Mouse (Mus musculus): ENCODE measurements around the gene Usp50. TPM values are rescaled to one million over a fixed set of nuclear protein-coding genes. Genes with fewer than 3 reads are reported as not detected.

The Usp50 gene
- polyA plus RNA-seq, 1 experiment from 2014 or later: 2.0 TPM

- WGBS: 84% methylated on average over 6 of the region's 6 CpGs
- no peaks in the 10 kb centered on the region for H3K9me3 ChIP-seq
- H3K4me1 ChIP-seq: no peaks in the 10 kb centered on the region
- no peak overlapping the region for H3K4me3 ChIP-seq
- H3K9ac ChIP-seq: no peak overlapping the region
- peaks cover 70% of the 10 kb centered on the region for H3K36me3 ChIP-seq
- H3K27me3 ChIP-seq: no peaks in the 10 kb centered on the region
- H3K4me2 ChIP-seq: no peak overlapping the region
- no peak for ATAC-seq (ENCODE audit: insufficient number of reproducible peaks, low FRiP score, low TSS enrichment, low read depth)
- H3K27ac ChIP-seq: no peak overlapping the region
Measured at GRCm38 (mm10) chr2:126735339-126736073, 47.8 kb downstream of the Usp50 start.

GRCm38 (mm10) chr2:126730502-126730901, 52.8 kb downstream of the Usp50 start:
- no peak overlapping the region for H3K27ac ChIP-seq
- no peak overlapping the region for H3K9ac ChIP-seq
- ATAC-seq (ENCODE audit: insufficient number of reproducible peaks, low FRiP score, low TSS enrichment, low read depth): no peak
- H3K4me1 ChIP-seq: no peaks in the 10 kb centered on the region
- no peak overlapping the region for H3K4me2 ChIP-seq
- peaks cover 60% of the 10 kb centered on the region for H3K36me3 ChIP-seq
- H3K27me3 ChIP-seq: no peaks in the 10 kb centered on the region
- 86% methylated on average over 2 of the region's 2 CpGs for WGBS
- H3K4me3 ChIP-seq: no peak overlapping the region
- no peaks in the 10 kb centered on the region for H3K9me3 ChIP-seq

DNA sequence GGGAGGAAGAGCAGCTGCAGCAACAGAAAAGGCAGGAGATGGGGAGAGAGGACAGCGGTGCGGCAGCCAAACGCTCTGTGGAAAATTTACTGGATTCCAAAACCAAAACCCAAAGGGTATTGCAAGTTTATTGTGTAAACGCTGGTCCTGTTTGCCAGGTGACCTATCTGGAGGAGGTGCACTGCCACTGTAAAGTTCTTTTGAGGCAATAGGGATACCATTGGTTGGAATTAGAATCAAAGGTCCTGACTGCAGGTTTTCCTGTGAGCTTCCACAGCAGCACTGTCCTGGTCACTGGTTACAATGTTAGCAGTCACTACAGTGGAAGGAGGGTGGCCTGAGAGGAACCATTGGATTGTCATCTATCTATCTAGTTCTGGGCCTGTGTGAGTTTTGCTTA, 54.1 kb downstream of the Usp50 start:
- WGBS: 91% methylated on average over 4 of the region's 4 CpGs
- H3K4me1 ChIP-seq: no peaks in the 10 kb centered on the region
- ATAC-seq (ENCODE audit: insufficient number of reproducible peaks, low FRiP score, low TSS enrichment, low read depth): no peak

DNA sequence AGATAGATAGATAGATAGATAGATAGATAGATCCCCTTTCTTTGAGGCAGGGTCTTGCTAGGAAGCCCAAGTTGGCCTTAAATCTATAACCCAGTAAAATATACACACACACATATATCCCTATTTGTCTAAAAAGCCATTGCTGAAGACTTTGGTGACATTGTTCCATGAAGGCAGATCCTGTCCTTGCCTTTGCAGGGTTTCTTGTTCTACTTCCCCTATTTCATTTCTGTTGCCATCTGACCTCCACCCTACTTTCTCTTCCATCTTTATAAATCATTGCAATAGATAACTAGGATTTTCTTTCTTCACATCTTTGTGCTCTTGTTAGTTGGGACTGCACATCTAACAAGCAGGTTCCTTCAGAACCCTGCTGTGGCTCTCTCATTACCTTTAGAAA, 70.3 kb downstream of the Usp50 start:
- Histone ChIP-seq H3K9ac (no peak overlapping the region), H3K4me1 (peaks cover 5% of the 10 kb centered on the region; the same call in 1 of the 2 replicates), H3K9me3 (no peaks in the 10 kb centered on the region), H3K4me3 (no peak overlapping the region), H3K27ac (no peak overlapping the region), H3K36me3 (peaks cover 10% of the 10 kb centered on the region; the same call in 1 of the 2 replicates), H3K27me3 (no peaks in the 10 kb centered on the region), H3K4me2 (no peak overlapping the region)
- ATAC-seq (ENCODE audit: insufficient number of reproducible peaks, low FRiP score, low TSS enrichment, low read depth): no peak

More for the DNA sequence above, 54.1 kb downstream of the Usp50 start:
- H3K9me3 ChIP-seq: no peaks in the 10 kb centered on the region
- no peak overlapping the region for H3K4me2 ChIP-seq
- H3K4me3 ChIP-seq: no peak overlapping the region
- no peak overlapping the region for H3K9ac ChIP-seq
- H3K27ac ChIP-seq: no peak overlapping the region
- H3K27me3 ChIP-seq: no peaks in the 10 kb centered on the region
- H3K36me3 ChIP-seq: peaks cover 49% of the 10 kb centered on the region

- no peak overlapping the region for H3K4me3 ChIP-seq
- no peak overlapping the region for H3K4me2 ChIP-seq
- H3K4me1 ChIP-seq: peaks cover 7% of the 10 kb centered on the region; the same call in 1 of the 2 replicates
Measured at GRCm38 (mm10) chr2:126712526-126712925, 70.7 kb downstream of the Usp50 start.

DNA sequence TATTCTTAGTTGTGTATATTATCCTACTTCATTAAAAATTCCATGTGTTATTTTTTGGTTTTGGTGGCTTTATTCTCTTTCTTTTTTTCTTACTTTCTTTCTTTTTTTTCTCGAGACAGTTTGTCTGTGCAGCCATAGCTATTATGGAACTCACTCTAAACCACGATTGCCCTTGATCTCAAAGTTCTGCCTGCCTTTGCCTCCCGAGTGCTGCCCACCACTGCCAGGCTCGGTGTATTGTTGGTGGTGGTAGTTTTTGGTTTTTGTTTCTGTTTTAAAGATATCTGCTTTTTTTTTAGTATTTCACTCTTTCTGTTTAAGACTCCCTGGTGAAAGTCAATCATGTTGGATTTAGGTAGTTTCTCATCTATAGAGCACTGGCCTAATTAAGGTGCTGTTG, 74.9 kb downstream of the Usp50 start:
- Histone ChIP-seq H3K4me3 (peak overlapping the region; percentile 94), H3K9me3 (no peaks in the 10 kb centered on the region), H3K4me2 (0 out of 2 replicates have a peak overlapping the region, but pooled peaks have one; percentile 60), H3K36me3 (peaks cover 10% of the 10 kb centered on the region; the same call in 1 of the 2 replicates), H3K9ac (no peak overlapping the region), H3K27me3 (peaks cover 11% of the 10 kb centered on the region), H3K27ac (no peak overlapping the region), H3K4me1 (peaks cover 7% of the 10 kb centered on the region; the same call in 1 of the 2 replicates)
- WGBS: 69% methylated on average over 4 of the region's 4 CpGs
- no peak for ATAC-seq (ENCODE audit: insufficient number of reproducible peaks, low FRiP score, low TSS enrichment, low read depth)

More at GRCm38 (mm10) chr2:126712526-126712925, 70.7 kb downstream of the Usp50 start:
- Histone ChIP-seq H3K36me3 (peaks cover 10% of the 10 kb centered on the region; the same call in 1 of the 2 replicates), H3K27ac (no peak overlapping the region), H3K9ac (no peak overlapping the region), H3K9me3 (no peaks in the 10 kb centered on the region), H3K27me3 (no peaks in the 10 kb centered on the region)
- ATAC-seq (ENCODE audit: insufficient number of reproducible peaks, low FRiP score, low TSS enrichment, low read depth): no peak
- 95% methylated on average over 5 of the region's 5 CpGs for WGBS

GRCm38 (mm10) chr2:126707438-126707779, 75.9 kb downstream of the Usp50 start:
- H3K4me1 ChIP-seq: peaks cover 7% of the 10 kb centered on the region; the same call in 1 of the 2 replicates
- peak overlapping the region; percentile 94 for H3K9ac ChIP-seq
- WGBS: under 1% methylated on average over 23 of the region's 23 CpGs
- peak overlapping the region; percentile 60 for H3K4me2 ChIP-seq
- no peaks in the 10 kb centered on the region for H3K9me3 ChIP-seq
- peak; percentile 79 for ATAC-seq (ENCODE audit: insufficient number of reproducible peaks, low FRiP score, low TSS enrichment, low read depth)
- 0 out of 2 replicates have a peak, but pooled peaks cover 4% of the 10 kb centered on the region for H3K36me3 ChIP-seq
- peaks cover 11% of the 10 kb centered on the region for H3K27me3 ChIP-seq
- H3K27ac ChIP-seq: peak overlapping the region; percentile 83
- peak overlapping the region; percentile 94 for H3K4me3 ChIP-seq

GRCm38 (mm10) chr2:126706759-126707437, 76.4 kb downstream of the Usp50 start, which contains the start of gene Usp8:
TSS of gene Usp8 (plus strand) at chr2:126707328.
- Histone ChIP-seq H3K4me1 (peaks cover 7% of the 10 kb centered on the region; the same call in 1 of the 2 replicates), H3K9me3 (no peaks in the 10 kb centered on the region), H3K4me2 (peak within 1 kb of the TSS; percentile 60), H3K9ac (peak within 1 kb of the TSS; percentile 94), H3K36me3 (0 out of 2 replicates have a peak, but pooled peaks cover 3% of the 10 kb centered on the region), H3K27me3 (peaks cover 11% of the 10 kb centered on the region), H3K27ac (peak within 1 kb of the TSS; percentile 83), H3K4me3 (peak within 1 kb of the TSS; percentile 94)
- WGBS: 3% methylated on average over 47 of the region's 47 CpGs
- peak; percentile 96 for ATAC-seq (ENCODE audit: insufficient number of reproducible peaks, low FRiP score, low TSS enrichment, low read depth)

- 79% methylated on average over 6 of the region's 6 CpGs for whole genome bisulfite sequencing
- no peaks in the 10 kb centered on the region for H3K36me3 ChIP-seq
- no peaks in the 10 kb centered on the region for H3K9me3 ChIP-seq
- no peaks in the 10 kb centered on the region for H3K27me3 ChIP-seq
- no peak overlapping the region for H3K27ac ChIP-seq
- H3K4me2 ChIP-seq: no peak overlapping the region
- no peak overlapping the region for H3K4me3 ChIP-seq
- no peak overlapping the region for H3K9ac ChIP-seq
- no peaks in the 10 kb centered on the region for H3K4me1 ChIP-seq
- no peak for ATAC-seq (ENCODE audit: insufficient number of reproducible peaks, low FRiP score, low TSS enrichment, low read depth)
Measured at GRCm38 (mm10) chr2:126695285-126695684, 88.0 kb downstream of the Usp50 start.

GRCm38 (mm10) chr2:126691290-126691689, 92.0 kb downstream of the Usp50 start:
- H3K4me2 ChIP-seq: no peak overlapping the region
- no peak overlapping the region for H3K27ac ChIP-seq
- H3K27me3 ChIP-seq: no peaks in the 10 kb centered on the region
- no peaks in the 10 kb centered on the region for H3K4me1 ChIP-seq
- no peak overlapping the region for H3K4me3 ChIP-seq
- H3K9me3 ChIP-seq: no peaks in the 10 kb centered on the region
- ATAC-seq (ENCODE audit: insufficient number of reproducible peaks, low FRiP score, low TSS enrichment, low read depth): no peak
- no peak overlapping the region for H3K9ac ChIP-seq
- WGBS: 80% methylated on average over 3 of the region's 3 CpGs
- 0 out of 2 replicates have a peak, but pooled peaks cover 5% of the 10 kb centered on the region for H3K36me3 ChIP-seq

DNA sequence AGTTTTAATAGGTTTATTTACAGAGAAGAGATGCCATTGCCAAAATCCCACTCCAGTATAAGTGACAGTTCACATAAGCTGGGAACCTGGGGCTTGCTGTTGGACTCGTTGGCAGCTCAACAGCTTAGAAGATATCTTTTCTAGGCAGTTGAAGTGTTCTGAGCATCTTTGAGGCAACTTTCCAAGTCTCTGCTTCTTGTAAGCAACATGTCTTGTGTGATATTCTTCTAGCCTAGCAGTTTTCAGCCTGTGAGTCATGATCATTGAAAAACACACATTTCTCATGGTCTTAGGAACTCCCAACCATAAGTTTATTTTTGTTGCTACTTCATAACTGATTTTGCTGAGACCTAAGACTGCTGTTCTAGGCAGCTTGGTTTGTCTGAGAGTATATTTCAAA, 100.3 kb downstream of the Usp50 start:
- no peaks in the 10 kb centered on the region for H3K27me3 ChIP-seq
- no peaks in the 10 kb centered on the region for H3K9me3 ChIP-seq
- no peak overlapping the region for H3K4me2 ChIP-seq
- H3K4me1 ChIP-seq: no peaks in the 10 kb centered on the region
- H3K4me3 ChIP-seq: no peak overlapping the region
- H3K9ac ChIP-seq: no peak overlapping the region
- no peak overlapping the region for H3K27ac ChIP-seq
- peaks cover 25% of the 10 kb centered on the region; the same call in 1 of the 2 replicates for H3K36me3 ChIP-seq
- 95% methylated on average over 1 of the region's 1 CpGs for WGBS
- ATAC-seq (ENCODE audit: insufficient number of reproducible peaks, low FRiP score, low TSS enrichment, low read depth): no peak

DNA sequence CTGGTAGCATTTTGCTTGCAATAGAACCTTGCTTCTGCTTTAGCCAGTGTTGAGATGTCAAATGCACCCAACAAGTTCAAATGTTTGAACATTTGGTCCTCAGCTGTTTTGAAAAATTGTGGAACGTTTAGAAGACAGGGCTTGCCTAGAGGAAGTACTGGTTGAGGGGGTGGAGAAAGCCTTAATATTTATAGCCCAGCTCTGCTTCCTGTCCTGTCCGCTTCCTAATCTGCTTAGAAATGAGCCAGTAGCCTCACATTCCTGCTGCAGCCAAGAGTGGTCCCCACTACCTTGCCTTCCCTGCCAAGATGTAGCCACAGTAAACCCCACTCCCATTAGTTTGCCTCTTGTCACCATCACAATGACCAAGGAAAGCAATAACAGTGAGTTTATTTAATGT, 100.9 kb downstream of the Usp50 start:
- WGBS: 71% methylated on average over 2 of the region's 2 CpGs
- Histone ChIP-seq H3K27ac (no peak overlapping the region), H3K36me3 (peaks cover 26% of the 10 kb centered on the region; the same call in 1 of the 2 replicates), H3K4me2 (no peak overlapping the region), H3K27me3 (no peaks in the 10 kb centered on the region), H3K9me3 (no peaks in the 10 kb centered on the region), H3K9ac (no peak overlapping the region), H3K4me1 (no peaks in the 10 kb centered on the region), H3K4me3 (no peak overlapping the region)
- no peak for ATAC-seq (ENCODE audit: insufficient number of reproducible peaks, low FRiP score, low TSS enrichment, low read depth)

Data from limb, embryonic 15.5 days (tissue).